Mouse (Mus musculus): ENCODE results near the gene Pde4b.

The Pde4b gene

GRCm38 (mm10) chr4:102574666-102575254 is 487.4 kb downstream of the Pde4b start:
- DNase-seq (ENCODE audit: low spot score), result no peak

GRCm38 (mm10) chr4:102576109-102576508 is 488.8 kb downstream of the Pde4b start:
- DNase-seq (ENCODE audit: low spot score), result no peak

- DNase-seq (ENCODE audit: low spot score), result no peak
Measured at GRCm38 (mm10) chr4:102577636-102578035, 490.3 kb downstream of the Pde4b start.

GRCm38 (mm10) chr4:102579051-102579450 is 491.7 kb downstream of the Pde4b start:
- no peak for DNase-seq (ENCODE audit: low spot score)

- no peak for DNase-seq (ENCODE audit: low spot score)
Measured at GRCm38 (mm10) chr4:102579746-102580145, 492.4 kb downstream of the Pde4b start.

GRCm38 (mm10) chr4:102582165-102582749 is 494.9 kb downstream of the Pde4b start:
- DNase-seq (ENCODE audit: low spot score), result no peak

- no peak for DNase-seq (ENCODE audit: low spot score)
Measured at GRCm38 (mm10) chr4:102582963-102583362, 495.6 kb downstream of the Pde4b start.

- DNase-seq (ENCODE audit: low spot score), result no peak
Measured at GRCm38 (mm10) chr4:102583469-102583868, 496.1 kb downstream of the Pde4b start.

GRCm38 (mm10) chr4:102584601-102585265 is 497.4 kb downstream of the Pde4b start:
- DNase-seq (ENCODE audit: low spot score), result no peak

- DNase-seq (ENCODE audit: low spot score), result no peak
Measured at GRCm38 (mm10) chr4:102585541-102585940, 498.2 kb downstream of the Pde4b start.

GRCm38 (mm10) chr4:102586787-102587186 is 499.4 kb downstream of the Pde4b start:
- DNase-seq (ENCODE audit: low spot score), result no peak

GRCm38 (mm10) chr4:102588668-102589455 is 501.5 kb downstream of the Pde4b start:
- no peak for DNase-seq (ENCODE audit: low spot score)

GRCm38 (mm10) chr4:102589537-102590031 is 502.2 kb downstream of the Pde4b start:
- no peak for DNase-seq (ENCODE audit: low spot score)

GRCm38 (mm10) chr4:102591798-102592197 is 504.5 kb downstream of the Pde4b start:
- DNase-seq (ENCODE audit: low spot score), result no peak

GRCm38 (mm10) chr4:102592541-102592940 is 505.2 kb downstream of the Pde4b start:
- no peak for DNase-seq (ENCODE audit: low spot score)

GRCm38 (mm10) chr4:102593631-102594030 is 506.3 kb downstream of the Pde4b start:
- no peak for DNase-seq (ENCODE audit: low spot score)

GRCm38 (mm10) chr4:102594506-102594905 is 507.2 kb downstream of the Pde4b start:
- DNase-seq (ENCODE audit: low spot score), result no peak

GRCm38 (mm10) chr4:102603968-102604367 is 516.6 kb downstream of the Pde4b start:
- no peak for DNase-seq (ENCODE audit: low spot score)

GRCm38 (mm10) chr4:102605231-102605630 is 517.9 kb downstream of the Pde4b start:
- no peak for DNase-seq (ENCODE audit: low spot score)

GRCm38 (mm10) chr4:102605722-102606341 is 518.5 kb downstream of the Pde4b start:
- no peak for DNase-seq (ENCODE audit: low spot score)

GRCm38 (mm10) chr4:102606825-102607224 is 519.5 kb downstream of the Pde4b start:
- DNase-seq (ENCODE audit: low spot score), result no peak

All from ovary, adult 18-20 months (tissue).